ENCODE assay signal across 15 mouse cellular contexts in genomic region chr3:104586342-104587175, GRCm38 (mm10). TPM values are rescaled to one million over a fixed set of nuclear protein-coding genes. Genes with fewer than 3 reads are reported as not detected.
DNase-seq lines count a peak whose midpoint lies in the region; ATAC-seq and TF ChIP-seq lines count a peak whose summit lies in the region.
"Had no signal": no experiment of that assay in that cellular context is flagged by ENCODE, and none has a peak within 500 bp of the region (broad histone marks: within the 10 kb centered on the region; RNA-seq: fewer than 3 reads in every experiment).

No protein-coding gene starts in this region.

- WGBS in forebrain, postnatal 0 days = 76% methylated on average over 6 of the region's 6 CpGs
- 86% methylated on average over 6 of the region's 6 CpGs for WGBS in forebrain, embryonic 11.5 days
- 75% methylated on average over 6 of the region's 6 CpGs for WGBS in stomach, embryonic 15.5 days

- H3K36me3 ChIP-seq in forebrain, postnatal 0 days (ENCODE audit: insufficient read depth) = no peaks in the 10 kb centered on the region
- no peaks in the 10 kb centered on the region for H3K36me3 ChIP-seq in forebrain, embryonic 11.5 days (ENCODE audit: control insufficient read depth, insufficient read depth, low read length)
- no peaks in the 10 kb centered on the region for H3K36me3 ChIP-seq in stomach, embryonic 15.5 days
- H3K36me3 ChIP-seq: heart, embryonic 13.5 days; hindbrain, embryonic 13.5 days; limb, embryonic 13.5 days had no signal

- no peak overlapping the region for H3K9ac ChIP-seq in forebrain, postnatal 0 days
- H3K9ac ChIP-seq in forebrain, embryonic 11.5 days (ENCODE audit: low read length) = no peak overlapping the region
- H3K9ac ChIP-seq in stomach, embryonic 15.5 days = no peak overlapping the region
- H3K9ac ChIP-seq: heart, embryonic 13.5 days; hindbrain, embryonic 13.5 days; limb, embryonic 13.5 days had no signal

- intact Hi-C loops in gastrocnemius, postnatal 36 days (cut with DNase I) = no loop called here

- no peak overlapping the region for H3K4me3 ChIP-seq in forebrain, postnatal 0 days (ENCODE audit: low read depth, low read length)
- H3K4me3 ChIP-seq in forebrain, embryonic 11.5 days (ENCODE audit: low read depth, low read length) = no peak overlapping the region
- H3K4me3 ChIP-seq in stomach, embryonic 15.5 days (replicated peaks) = no peak overlapping the region
- H3K4me3 ChIP-seq: heart, embryonic 13.5 days; hindbrain, embryonic 13.5 days; limb, embryonic 13.5 days; megakaryocyte, embryonic 14.5 days; myocyte had no signal

- no peak overlapping the region for H3K4me2 ChIP-seq in forebrain, postnatal 0 days (ENCODE audit: low read depth)
- no peak overlapping the region for H3K4me2 ChIP-seq in forebrain, embryonic 11.5 days (ENCODE audit: low read depth, low read length, severe bottlenecking)
- no peak overlapping the region for H3K4me2 ChIP-seq in stomach, embryonic 15.5 days
- H3K4me2 ChIP-seq: hindbrain, embryonic 13.5 days; limb, embryonic 13.5 days had no signal

- ATAC-seq in forebrain, postnatal 0 days = no peak
- ATAC-seq in forebrain, embryonic 11.5 days (replicated peaks; ENCODE audit: low FRiP score) = no peak
- no peak for ATAC-seq in stomach, embryonic 15.5 days (ENCODE audit: insufficient read depth, low FRiP score, low read depth)

- H3K4me1 ChIP-seq in forebrain, postnatal 0 days (ENCODE audit: insufficient read depth) = no peaks in the 10 kb centered on the region
- no peaks in the 10 kb centered on the region for H3K4me1 ChIP-seq in forebrain, embryonic 11.5 days (replicated peaks; ENCODE audit: control insufficient read depth, insufficient read depth, low read length)
- no peaks in the 10 kb centered on the region for H3K4me1 ChIP-seq in stomach, embryonic 15.5 days
- H3K4me1 ChIP-seq: hindbrain, embryonic 13.5 days had no signal

- no peaks in the 10 kb centered on the region for H3K27me3 ChIP-seq in forebrain, postnatal 0 days (ENCODE audit: insufficient read depth, low read length)
- H3K27me3 ChIP-seq in forebrain, embryonic 11.5 days (ENCODE audit: control insufficient read depth, insufficient read depth, low read length) = no peaks in the 10 kb centered on the region
- H3K27me3 ChIP-seq in stomach, embryonic 15.5 days (replicated peaks) = no peaks in the 10 kb centered on the region
- H3K27me3 ChIP-seq: heart, embryonic 13.5 days; hindbrain, embryonic 13.5 days; limb, embryonic 13.5 days had no signal

- H3K27ac ChIP-seq in forebrain, postnatal 0 days (ENCODE audit: low read depth, low read length) = no peak overlapping the region
- H3K27ac ChIP-seq in forebrain, embryonic 11.5 days (ENCODE audit: low read depth, low read length) = no peak overlapping the region
- H3K27ac ChIP-seq in stomach, embryonic 15.5 days = peak overlapping the region; percentile 57; the same call in 1 of the 2 replicates
- H3K27ac ChIP-seq: hindbrain, embryonic 13.5 days; limb, embryonic 13.5 days had no signal

- DNase-seq in forebrain, postnatal 0 days = peak; percentile 32
- DNase-seq in forebrain, embryonic 11.5 days (ENCODE audit: low spot score) = no peak
- DNase-seq in ovary, adult 18-20 months (ENCODE audit: low spot score) = peak; percentile 18
- no peak for DNase-seq in ovary, postnatal 14 days (ENCODE audit: low spot score)
- peak; percentile 96 for DNase-seq in cerebellum, adult 9-10 months
- DNase-seq in MN1 (ENCODE audit: low spot score) = no peak
- DNase-seq in gastrocnemius, postnatal 36 days = no peak
- DNase-seq: kidney, adult 9 months; lung, adult 2 months had no signal

- TF ChIP-seq CTCF in forebrain, postnatal 0 days (IDR thresholded peaks at IDR 0.05; ENCODE audit: low read depth) = no peak

- no peaks in the 10 kb centered on the region for H3K9me3 ChIP-seq in forebrain, postnatal 0 days (ENCODE audit: low read length)
- H3K9me3 ChIP-seq in forebrain, embryonic 11.5 days (ENCODE audit: control insufficient read depth, low read length) = no peaks in the 10 kb centered on the region
- no peaks in the 10 kb centered on the region for H3K9me3 ChIP-seq in stomach, embryonic 15.5 days
- H3K9me3 ChIP-seq: heart, embryonic 13.5 days; hindbrain, embryonic 13.5 days; limb, embryonic 13.5 days had no signal

RNA-seq across cellular contexts. Expression of gene Slc16a1, which starts 51.9 kb away (rescaled TPM):
- 32.1 and 33.4 TPM in 2 replicates for total RNA-seq in forebrain, postnatal 0 days (2014; rRNA removed)
- polyA plus RNA-seq in forebrain, postnatal 0 days (2015; fragmentation: Nextera tagmentation; extraction: Ambion mirVana) = 17.4 and 20.2 TPM in 2 replicates
- 45.1 and 45.9 TPM in 2 replicates for polyA plus RNA-seq in forebrain, embryonic 11.5 days (2014; fragmentation: Nextera tagmentation; extraction: Ambion mirVana)
- polyA plus RNA-seq in stomach, embryonic 15.5 days (2015; fragmentation: Nextera tagmentation; extraction: Ambion mirVana) = 33.7 and 35.6 TPM in 2 replicates
- total RNA-seq in gastrocnemius, postnatal 36 days (2021) = 10 to 100 TPM; 20.3 to 27.5 TPM

Comparison
In these comparisons a context has a peak if more than half of its experiments do, and no peak if none do; other contexts are left out.
1. DNase-seq: peak in forebrain, postnatal 0 days (single experiment), ovary, adult 18-20 months (single experiment) and cerebellum, adult 9-10 months (single experiment); none in forebrain, embryonic 11.5 days (single experiment), ovary, postnatal 14 days (single experiment), MN1 (single experiment) and gastrocnemius, postnatal 36 days (0 of 2).